Mouse (Mus musculus) A20 (cell line): ENCODE data around the gene Purb.
"Not testable (repeated sequence)": the region's sequence is repeated elsewhere in the genome, so short reads cannot be mapped to it uniquely, and the experiment has no call there.

Source experiments
- DNase-seq: peaks from one replicate; pipeline ENCODE4 v3.0.0-alpha.2; 2011; ENCODE audit warnings: low read depth, low spot score

The Purb gene

GRCm38 (mm10) chr11:6486916-6487315 is 11.2 kb upstream of the Purb start:
- DNase-seq = no peak

GRCm38 (mm10) chr11:6484244-6484959 is 8.7 kb upstream of the Purb start:
- DNase-seq = no peak

- DNase-seq = no peak
Measured at GRCm38 (mm10) chr11:6483103-6483502, 7.4 kb upstream of the Purb start.

- DNase-seq = no peak
Measured at GRCm38 (mm10) chr11:6481669-6482185, 6.0 kb upstream of the Purb start.

- DNase-seq = no peak
Measured at GRCm38 (mm10) chr11:6480681-6481405, 5.1 kb upstream of the Purb start.

GRCm38 (mm10) chr11:6480191-6480590 is 4.5 kb upstream of the Purb start:
- DNase-seq = no peak

- no peak for DNase-seq
Measured at GRCm38 (mm10) chr11:6479231-6479630, 3.5 kb upstream of the Purb start.

GRCm38 (mm10) chr11:6477350-6477749 is 1.6 kb upstream of the Purb start:
- no peak for DNase-seq

GRCm38 (mm10) chr11:6476876-6477275 is 1.2 kb upstream of the Purb start:
- DNase-seq = no peak

- DNase-seq = peak; percentile 77
Measured at GRCm38 (mm10) chr11:6474874-6475731, 614 bp downstream of the Purb start.

- DNase-seq = peak; percentile 37
Measured at GRCm38 (mm10) chr11:6474381-6474780, 1.3 kb downstream of the Purb start.

- DNase-seq = peak; percentile 76
Measured at GRCm38 (mm10) chr11:6472076-6472475, 3.6 kb downstream of the Purb start.

GRCm38 (mm10) chr11:6471493-6471892 is 4.2 kb downstream of the Purb start:
- no peak for DNase-seq

GRCm38 (mm10) chr11:6471054-6471453 is 4.7 kb downstream of the Purb start:
- no peak for DNase-seq

- no peak for DNase-seq
Measured at GRCm38 (mm10) chr11:6468541-6468940, 7.2 kb downstream of the Purb start.

GRCm38 (mm10) chr11:6465122-6465521 is 10.6 kb downstream of the Purb start:
- DNase-seq = peak; percentile 71

- peak; percentile 58 for DNase-seq
Measured at GRCm38 (mm10) chr11:6463159-6463837, 12.4 kb downstream of the Purb start.

GRCm38 (mm10) chr11:6456083-6456482 is 19.6 kb downstream of the Purb start:
- DNase-seq = no peak

GRCm38 (mm10) chr11:6448155-6448554 is 27.6 kb downstream of the Purb start:
- not testable (repeated sequence) for DNase-seq

- DNase-seq = no peak
Measured at GRCm38 (mm10) chr11:6447493-6447892, 28.2 kb downstream of the Purb start.

GRCm38 (mm10) chr11:6445951-6446350 is 29.8 kb downstream of the Purb start:
- DNase-seq = no peak
